Mouse (Mus musculus): ENCODE data around the gene Tmem128. TPM values are rescaled to one million over a fixed set of nuclear protein-coding genes. Genes with fewer than 3 reads are reported as not detected.

Tmem128 gene
- polyA plus RNA-seq, 1 experiment from 2014 or later, result 45.8 TPM

DNA sequence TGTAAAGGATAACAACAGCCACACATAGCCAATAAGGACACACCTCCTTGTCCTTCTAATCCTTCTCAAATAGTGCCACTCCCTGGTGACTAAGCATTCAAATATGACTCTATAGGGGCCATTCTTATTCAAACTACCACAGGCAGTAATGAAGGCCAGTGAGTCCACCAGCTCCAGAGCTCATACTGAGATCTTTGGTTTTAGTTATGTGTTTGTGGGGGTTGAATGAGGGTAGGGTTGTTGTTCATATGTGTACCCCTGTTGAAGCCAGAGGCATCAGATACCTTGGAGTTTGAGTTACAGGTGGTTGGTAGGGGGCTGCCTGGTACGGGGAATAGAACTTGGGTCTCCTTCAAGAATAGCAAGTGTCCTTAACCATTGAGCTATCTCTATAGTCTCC lies 3.4 kb upstream of the Tmem128 start:
- 71% methylated on average over 1 of the region's 1 CpGs for WGBS (ENCODE audit: insufficient replicate concordance)
- DNase-seq, result no peak
- Histone ChIP-seq H3K9me3 (ENCODE audit: low read length) (no peaks in the 10 kb centered on the region), H3K36me3 (replicated peaks; ENCODE audit: insufficient read depth, low read length) (no peaks in the 10 kb centered on the region), H3K4me3 (ENCODE audit: low read depth, low read length) (no peak overlapping the region), H3K9ac (replicated peaks) (no peak overlapping the region), H3K27ac (ENCODE audit: low read depth) (no peak overlapping the region), H3K4me2 (ENCODE audit: low read depth, low read length) (no peak overlapping the region), H3K4me1 (ENCODE audit: insufficient read depth) (peaks cover 7% of the 10 kb centered on the region), H3K27me3 (ENCODE audit: insufficient read depth, low read length) (no peaks in the 10 kb centered on the region)
- TF ChIP-seq CTCF (IDR thresholded peaks at IDR 0.05; ENCODE audit: low read depth) (no peak), EP300 (IDR thresholded peaks at IDR 0.05; ENCODE audit: low read depth) (no peak)
- ATAC-seq, result no peak

DNA sequence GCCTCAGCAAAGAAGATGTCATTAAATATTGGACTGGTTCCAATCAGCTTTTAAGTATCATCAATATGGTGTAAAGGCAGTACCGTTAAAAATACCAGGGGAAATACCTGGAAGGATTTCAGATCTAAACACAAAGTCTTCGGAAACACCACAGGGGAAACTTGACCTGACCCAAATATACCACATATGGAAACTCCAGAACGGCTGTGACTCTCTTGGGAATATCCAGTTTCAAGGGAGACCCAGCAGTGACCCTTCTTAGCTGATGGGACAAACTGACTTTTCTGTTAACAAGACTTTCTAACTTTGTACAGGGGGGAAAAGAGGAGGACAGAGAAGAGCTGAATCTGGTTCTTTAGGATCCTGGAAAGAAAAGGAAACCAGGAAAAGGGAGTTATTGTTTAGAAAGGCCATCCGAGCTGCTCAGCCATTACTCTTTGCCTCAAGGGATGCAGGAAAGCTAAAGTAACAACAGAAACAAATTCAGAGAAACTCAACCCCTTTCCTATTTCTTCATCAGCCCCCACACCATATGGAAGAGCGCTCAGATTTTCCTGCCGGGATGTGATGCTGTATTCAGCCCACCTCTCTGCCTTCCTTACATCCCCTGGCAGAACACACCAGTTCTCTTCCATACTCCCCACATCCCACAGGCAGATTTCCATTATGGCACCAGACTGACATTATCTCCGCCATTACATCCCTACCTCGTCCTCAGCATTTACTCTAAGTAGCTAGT lies 1.8 kb upstream of the Tmem128 start:
- TF ChIP-seq EP300 (IDR thresholded peaks at IDR 0.05; ENCODE audit: low read depth) (no peak), CTCF (IDR thresholded peaks at IDR 0.05; ENCODE audit: low read depth) (no peak)
- Histone ChIP-seq H3K4me2 (ENCODE audit: low read depth, low read length) (no peak overlapping the region), H3K4me3 (ENCODE audit: low read depth, low read length) (no peak overlapping the region), H3K27ac (ENCODE audit: low read depth) (no peak overlapping the region), H3K27me3 (ENCODE audit: insufficient read depth, low read length) (no peaks in the 10 kb centered on the region), H3K4me1 (ENCODE audit: insufficient read depth) (peaks cover 7% of the 10 kb centered on the region), H3K9me3 (ENCODE audit: low read length) (no peaks in the 10 kb centered on the region), H3K36me3 (replicated peaks; ENCODE audit: insufficient read depth, low read length) (peaks cover 10% of the 10 kb centered on the region), H3K9ac (replicated peaks) (no peak overlapping the region)
- ATAC-seq (no peak), DNase-seq (no peak)
- WGBS (ENCODE audit: insufficient replicate concordance), result 84% methylated on average over 8 of the region's 8 CpGs

DNA sequence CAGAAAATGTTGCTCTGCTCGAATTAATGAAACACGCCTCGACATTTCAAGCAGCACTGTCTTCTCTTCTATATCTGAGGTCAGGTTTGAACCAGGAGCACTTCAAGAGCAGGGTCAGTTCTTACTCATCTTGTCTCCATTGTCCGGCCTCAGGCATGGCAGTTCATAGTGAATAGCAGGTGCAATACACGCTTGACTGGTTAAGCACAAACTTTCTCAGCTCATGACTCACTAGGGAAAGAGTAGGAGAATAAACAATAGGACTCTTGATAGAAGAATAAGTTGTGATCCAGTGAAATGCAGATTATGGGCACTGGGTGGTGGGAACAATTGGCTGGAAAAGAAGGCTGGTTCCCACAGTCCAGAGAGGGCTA lies 1.2 kb upstream of the Tmem128 start:
- H3K4me2 ChIP-seq (ENCODE audit: low read depth, low read length), result no peak overlapping the region
- WGBS (ENCODE audit: insufficient replicate concordance), result 90% methylated on average over 5 of the region's 5 CpGs
- peaks cover 15% of the 10 kb centered on the region for H3K36me3 ChIP-seq (replicated peaks; ENCODE audit: insufficient read depth, low read length)
- peaks cover 7% of the 10 kb centered on the region for H3K4me1 ChIP-seq (ENCODE audit: insufficient read depth)
- no peak for TF ChIP-seq CTCF (IDR thresholded peaks at IDR 0.05; ENCODE audit: low read depth)
- no peak for TF ChIP-seq EP300 (IDR thresholded peaks at IDR 0.05; ENCODE audit: low read depth)
- no peak overlapping the region for H3K9ac ChIP-seq (replicated peaks)
- no peaks in the 10 kb centered on the region for H3K27me3 ChIP-seq (ENCODE audit: insufficient read depth, low read length)
- DNase-seq (no peak), ATAC-seq (no peak)
- H3K9me3 ChIP-seq (ENCODE audit: low read length), result no peaks in the 10 kb centered on the region
- no peak overlapping the region for H3K4me3 ChIP-seq (ENCODE audit: low read depth, low read length)
- H3K27ac ChIP-seq (ENCODE audit: low read depth), result no peak overlapping the region

DNA sequence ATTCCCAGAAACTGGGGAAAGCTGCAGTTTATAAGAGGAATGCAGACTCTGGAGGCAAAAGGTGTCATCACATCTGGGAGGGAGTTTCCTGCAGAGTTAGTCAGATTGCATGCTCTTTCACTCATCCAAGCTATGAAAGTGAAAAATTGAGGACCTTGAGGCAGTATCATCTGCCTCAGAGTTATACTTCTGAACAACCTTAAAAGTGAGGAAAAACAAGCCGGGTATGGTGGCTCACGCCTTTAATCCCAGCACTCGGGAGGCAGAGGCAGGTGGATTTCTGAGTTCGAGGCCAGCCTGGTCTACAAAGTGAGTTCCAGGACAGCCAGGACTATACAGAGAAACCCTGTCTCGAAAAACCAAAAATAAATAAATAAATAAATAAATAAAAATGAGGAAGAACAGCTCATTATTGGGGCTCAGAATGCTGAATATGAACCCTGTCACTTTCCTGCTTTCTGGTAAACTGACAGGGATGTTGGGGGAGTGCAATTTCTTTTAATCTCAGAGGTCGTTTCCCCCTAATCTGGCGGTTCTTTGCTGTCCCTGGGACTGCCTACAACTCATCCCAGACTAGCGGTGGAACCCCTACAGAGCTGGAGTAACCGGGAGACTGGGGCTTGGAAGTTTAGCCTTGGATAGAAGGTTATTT lies 404 bp upstream of the Tmem128 start:
- no peaks in the 10 kb centered on the region for H3K27me3 ChIP-seq (ENCODE audit: insufficient read depth, low read length)
- H3K4me3 ChIP-seq (ENCODE audit: low read depth, low read length), result peak overlapping the region; percentile 74
- H3K9ac ChIP-seq (replicated peaks), result peak overlapping the region; percentile 76
- 27% methylated on average over 9 of the region's 9 CpGs for WGBS (ENCODE audit: insufficient replicate concordance)
- DNase-seq (no peak), ATAC-seq (no peak)
- peaks cover 16% of the 10 kb centered on the region for H3K36me3 ChIP-seq (replicated peaks; ENCODE audit: insufficient read depth, low read length)
- TF ChIP-seq CTCF (IDR thresholded peaks at IDR 0.05; ENCODE audit: low read depth) (no peak), EP300 (IDR thresholded peaks at IDR 0.05; ENCODE audit: low read depth) (no peak)
- H3K9me3 ChIP-seq (ENCODE audit: low read length), result no peaks in the 10 kb centered on the region
- peak overlapping the region; percentile 85 for H3K27ac ChIP-seq (ENCODE audit: low read depth)
- H3K4me1 ChIP-seq (ENCODE audit: insufficient read depth), result peaks cover 7% of the 10 kb centered on the region
- H3K4me2 ChIP-seq (ENCODE audit: low read depth, low read length), result peak overlapping the region; percentile 85

DNA sequence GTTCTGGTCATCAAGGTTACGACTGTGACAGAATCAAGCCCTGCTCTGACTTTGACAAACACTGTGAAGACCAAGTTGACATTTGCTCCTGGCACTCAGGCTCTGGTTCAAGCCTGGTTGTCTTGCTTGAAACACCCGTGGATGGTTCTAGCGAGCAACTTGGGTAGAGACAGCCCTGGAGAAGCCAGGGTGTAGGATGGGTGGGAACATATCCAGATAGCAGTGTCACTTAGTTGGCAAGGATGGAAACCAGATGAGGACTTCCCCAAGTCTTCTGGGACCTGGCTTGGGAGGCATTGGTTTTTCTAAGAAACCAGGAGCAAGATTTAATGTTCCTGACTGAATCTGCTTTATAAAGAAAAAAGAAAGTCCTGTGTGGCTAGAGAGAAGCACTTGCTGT lies 11.0 kb downstream of the Tmem128 start:
- H3K9me3 ChIP-seq (ENCODE audit: low read length), result no peaks in the 10 kb centered on the region
- H3K4me1 ChIP-seq (ENCODE audit: insufficient read depth), result no peaks in the 10 kb centered on the region
- DNase-seq (no peak), ATAC-seq (no peak)
- no peak overlapping the region for H3K9ac ChIP-seq (replicated peaks)
- no peak overlapping the region for H3K27ac ChIP-seq (ENCODE audit: low read depth)
- WGBS (ENCODE audit: insufficient replicate concordance), result 81% methylated on average over 3 of the region's 3 CpGs
- TF ChIP-seq CTCF (IDR thresholded peaks at IDR 0.05; ENCODE audit: low read depth) (no peak), EP300 (IDR thresholded peaks at IDR 0.05; ENCODE audit: low read depth) (no peak)
- peaks cover 38% of the 10 kb centered on the region for H3K36me3 ChIP-seq (replicated peaks; ENCODE audit: insufficient read depth, low read length)
- H3K4me3 ChIP-seq (ENCODE audit: low read depth, low read length), result no peak overlapping the region
- H3K4me2 ChIP-seq (ENCODE audit: low read depth, low read length), result no peak overlapping the region
- peaks cover 13% of the 10 kb centered on the region for H3K27me3 ChIP-seq (ENCODE audit: insufficient read depth, low read length)

DNA sequence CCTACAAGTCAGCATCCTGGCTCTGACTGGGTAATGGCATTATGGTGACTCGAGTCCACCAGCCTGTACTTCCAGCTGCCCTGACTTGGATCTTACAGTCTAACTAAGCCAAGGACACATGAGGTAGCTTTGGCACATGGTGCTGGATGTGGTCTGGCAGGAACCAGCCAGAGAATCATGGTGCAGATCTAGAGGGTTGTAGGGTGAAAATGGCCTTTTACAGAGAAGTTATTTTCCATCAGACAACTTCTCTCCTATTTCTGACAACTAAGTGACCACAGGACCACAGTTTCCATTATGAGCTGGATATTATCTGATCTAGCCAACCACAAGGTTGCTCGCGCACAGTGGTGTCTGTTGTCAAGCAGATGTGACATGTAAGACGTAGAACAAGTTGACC lies 13.8 kb downstream of the Tmem128 start:
- Histone ChIP-seq H3K9ac (replicated peaks) (no peak overlapping the region), H3K9me3 (ENCODE audit: low read length) (no peaks in the 10 kb centered on the region), H3K36me3 (replicated peaks; ENCODE audit: insufficient read depth, low read length) (peaks cover 16% of the 10 kb centered on the region; the same call in 1 of the 2 replicates), H3K27me3 (ENCODE audit: insufficient read depth, low read length) (peaks cover 38% of the 10 kb centered on the region), H3K4me1 (ENCODE audit: insufficient read depth) (no peaks in the 10 kb centered on the region), H3K4me3 (ENCODE audit: low read depth, low read length) (no peak overlapping the region), H3K27ac (ENCODE audit: low read depth) (no peak overlapping the region), H3K4me2 (ENCODE audit: low read depth, low read length) (no peak overlapping the region)
- DNase-seq (no peak), ATAC-seq (no peak)
- TF ChIP-seq CTCF (IDR thresholded peaks at IDR 0.05; ENCODE audit: low read depth), result no peak
- TF ChIP-seq EP300 (IDR thresholded peaks at IDR 0.05; ENCODE audit: low read depth), result no peak
- WGBS (ENCODE audit: insufficient replicate concordance), result 51% methylated on average over 4 of the region's 4 CpGs
